Mouse (Mus musculus): ENCODE data around the gene Arhgap6. TPM values are rescaled to one million over a fixed set of nuclear protein-coding genes. Genes with fewer than 3 reads are reported as not detected.

The Arhgap6 gene
- polyA plus RNA-seq, 1 experiment from 2014 or later = 11.1 TPM

- Histone ChIP-seq H3K9me3 (ENCODE audit: low read length) (no peaks in the 10 kb centered on the region), H3K27ac (ENCODE audit: low read length) (no peak overlapping the region), H3K9ac (replicated peaks; ENCODE audit: low read depth) (no peak overlapping the region), H3K4me2 (replicated peaks; ENCODE audit: low read depth, low read length) (no peak overlapping the region), H3K4me1 (ENCODE audit: insufficient read depth, low read depth, low read length) (no peaks in the 10 kb centered on the region), H3K27me3 (replicated peaks; ENCODE audit: insufficient read depth, low read length) (no peaks in the 10 kb centered on the region), H3K36me3 (ENCODE audit: insufficient read depth, low read length) (no peaks in the 10 kb centered on the region), H3K4me3 (ENCODE audit: low read depth, low read length) (no peak overlapping the region)
- no peak for TF ChIP-seq EP300 (IDR thresholded peaks at IDR 0.05)
- TF ChIP-seq CTCF (IDR thresholded peaks at IDR 0.05) = no peak
- 37% methylated on average over 2 of the region's 2 CpGs for WGBS
- DNase-seq (ENCODE audit: low spot score) (peak; percentile 64), ATAC-seq (peak; percentile 32)
Measured at GRCm38 (mm10) chrX:168907586-168907985, 112.7 kb downstream of the Arhgap6 start.

GRCm38 (mm10) chrX:168913519-168913918 lies 118.6 kb downstream of the Arhgap6 start:
- ATAC-seq = no peak
- no peaks in the 10 kb centered on the region for H3K27me3 ChIP-seq (replicated peaks; ENCODE audit: insufficient read depth, low read length)
- H3K9me3 ChIP-seq (ENCODE audit: low read length) = no peaks in the 10 kb centered on the region
- H3K36me3 ChIP-seq (ENCODE audit: insufficient read depth, low read length) = no peaks in the 10 kb centered on the region
- H3K4me1 ChIP-seq (ENCODE audit: insufficient read depth, low read depth, low read length) = no peaks in the 10 kb centered on the region
- H3K4me2 ChIP-seq (replicated peaks; ENCODE audit: low read depth, low read length) = no peak overlapping the region
- H3K27ac ChIP-seq (ENCODE audit: low read length) = no peak overlapping the region
- H3K4me3 ChIP-seq (ENCODE audit: low read depth, low read length) = no peak overlapping the region
- H3K9ac ChIP-seq (replicated peaks; ENCODE audit: low read depth) = no peak overlapping the region
- DNase-seq (ENCODE audit: low spot score) = no peak
- TF ChIP-seq CTCF (IDR thresholded peaks at IDR 0.05) = no peak
- TF ChIP-seq EP300 (IDR thresholded peaks at IDR 0.05) = no peak

GRCm38 (mm10) chrX:168920942-168921341 lies 126.0 kb downstream of the Arhgap6 start:
- Histone ChIP-seq H3K9ac (replicated peaks; ENCODE audit: low read depth) (no peak overlapping the region), H3K27me3 (replicated peaks; ENCODE audit: insufficient read depth, low read length) (no peaks in the 10 kb centered on the region), H3K4me1 (ENCODE audit: insufficient read depth, low read depth, low read length) (no peaks in the 10 kb centered on the region), H3K9me3 (ENCODE audit: low read length) (no peaks in the 10 kb centered on the region), H3K4me3 (ENCODE audit: low read depth, low read length) (no peak overlapping the region), H3K4me2 (replicated peaks; ENCODE audit: low read depth, low read length) (no peak overlapping the region), H3K36me3 (ENCODE audit: insufficient read depth, low read length) (no peaks in the 10 kb centered on the region), H3K27ac (ENCODE audit: low read length) (no peak overlapping the region)
- DNase-seq (ENCODE audit: low spot score) (no peak), ATAC-seq (no peak)
- TF ChIP-seq EP300 (IDR thresholded peaks at IDR 0.05) = no peak
- peak; percentile 31 for TF ChIP-seq CTCF (IDR thresholded peaks at IDR 0.05)
- WGBS = 65% methylated on average over 2 of the region's 2 CpGs

GRCm38 (mm10) chrX:168932420-168932819 lies 137.5 kb downstream of the Arhgap6 start:
- H3K4me3 ChIP-seq (ENCODE audit: low read depth, low read length) = no peak overlapping the region
- ATAC-seq = no peak
- H3K27me3 ChIP-seq (replicated peaks; ENCODE audit: insufficient read depth, low read length) = no peaks in the 10 kb centered on the region
- H3K4me1 ChIP-seq (ENCODE audit: insufficient read depth, low read depth, low read length) = no peaks in the 10 kb centered on the region
- no peak for DNase-seq (ENCODE audit: low spot score)
- no peak overlapping the region for H3K9ac ChIP-seq (replicated peaks; ENCODE audit: low read depth)
- 67% methylated on average over 1 of the region's 1 CpGs for WGBS
- H3K4me2 ChIP-seq (replicated peaks; ENCODE audit: low read depth, low read length) = no peak overlapping the region
- H3K27ac ChIP-seq (ENCODE audit: low read length) = no peak overlapping the region
- no peaks in the 10 kb centered on the region for H3K36me3 ChIP-seq (ENCODE audit: insufficient read depth, low read length)
- no peaks in the 10 kb centered on the region for H3K9me3 ChIP-seq (ENCODE audit: low read length)
- TF ChIP-seq EP300 (IDR thresholded peaks at IDR 0.05) = no peak
- TF ChIP-seq CTCF (IDR thresholded peaks at IDR 0.05) = no peak

- no peak overlapping the region for H3K27ac ChIP-seq (ENCODE audit: low read length)
- DNase-seq (ENCODE audit: low spot score) (peak; percentile 38), ATAC-seq (no peak)
- WGBS = 5% methylated on average over 3 of the region's 3 CpGs
- no peak overlapping the region for H3K9ac ChIP-seq (replicated peaks; ENCODE audit: low read depth)
- H3K4me2 ChIP-seq (replicated peaks; ENCODE audit: low read depth, low read length) = no peak overlapping the region
- H3K4me1 ChIP-seq (ENCODE audit: insufficient read depth, low read depth, low read length) = no peaks in the 10 kb centered on the region
- no peaks in the 10 kb centered on the region for H3K9me3 ChIP-seq (ENCODE audit: low read length)
- H3K36me3 ChIP-seq (ENCODE audit: insufficient read depth, low read length) = no peaks in the 10 kb centered on the region
- no peaks in the 10 kb centered on the region for H3K27me3 ChIP-seq (replicated peaks; ENCODE audit: insufficient read depth, low read length)
- TF ChIP-seq EP300 (IDR thresholded peaks at IDR 0.05) (no peak), CTCF (IDR thresholded peaks at IDR 0.05) (peak; percentile 64)
- H3K4me3 ChIP-seq (ENCODE audit: low read depth, low read length) = no peak overlapping the region
Measured at GRCm38 (mm10) chrX:168935447-168935846, 140.5 kb downstream of the Arhgap6 start.

GRCm38 (mm10) chrX:168937941-168938340 lies 143.0 kb downstream of the Arhgap6 start:
- ATAC-seq (no peak), DNase-seq (ENCODE audit: low spot score) (peak; percentile 29)
- H3K4me1 ChIP-seq (ENCODE audit: insufficient read depth, low read depth, low read length) = no peaks in the 10 kb centered on the region
- TF ChIP-seq CTCF (IDR thresholded peaks at IDR 0.05) (peak; percentile 50), EP300 (IDR thresholded peaks at IDR 0.05) (no peak)
- no peaks in the 10 kb centered on the region for H3K36me3 ChIP-seq (ENCODE audit: insufficient read depth, low read length)
- H3K27ac ChIP-seq (ENCODE audit: low read length) = no peak overlapping the region
- 35% methylated on average over 4 of the region's 4 CpGs for WGBS
- no peaks in the 10 kb centered on the region for H3K9me3 ChIP-seq (ENCODE audit: low read length)
- H3K4me3 ChIP-seq (ENCODE audit: low read depth, low read length) = no peak overlapping the region
- no peak overlapping the region for H3K9ac ChIP-seq (replicated peaks; ENCODE audit: low read depth)
- H3K27me3 ChIP-seq (replicated peaks; ENCODE audit: insufficient read depth, low read length) = no peaks in the 10 kb centered on the region
- no peak overlapping the region for H3K4me2 ChIP-seq (replicated peaks; ENCODE audit: low read depth, low read length)

GRCm38 (mm10) chrX:168941684-168942083 lies 146.8 kb downstream of the Arhgap6 start:
- H3K4me3 ChIP-seq (ENCODE audit: low read depth, low read length) = no peak overlapping the region
- H3K9me3 ChIP-seq (ENCODE audit: low read length) = no peaks in the 10 kb centered on the region
- H3K27me3 ChIP-seq (replicated peaks; ENCODE audit: insufficient read depth, low read length) = no peaks in the 10 kb centered on the region
- WGBS = 71% methylated on average over 5 of the region's 5 CpGs
- H3K27ac ChIP-seq (ENCODE audit: low read length) = no peak overlapping the region
- TF ChIP-seq CTCF (IDR thresholded peaks at IDR 0.05) (no peak), EP300 (IDR thresholded peaks at IDR 0.05) (no peak)
- no peak overlapping the region for H3K4me2 ChIP-seq (replicated peaks; ENCODE audit: low read depth, low read length)
- no peak for DNase-seq (ENCODE audit: low spot score)
- no peak for ATAC-seq
- no peaks in the 10 kb centered on the region for H3K4me1 ChIP-seq (ENCODE audit: insufficient read depth, low read depth, low read length)
- no peak overlapping the region for H3K9ac ChIP-seq (replicated peaks; ENCODE audit: low read depth)
- no peaks in the 10 kb centered on the region for H3K36me3 ChIP-seq (ENCODE audit: insufficient read depth, low read length)
